Mouse (Mus musculus): ENCODE measurements at regions not wholly inside any gene's neighbourhood (a gene's known extent, or its start where the extent isn't known, plus 50 kb on each side); places are given as distances from the start of the nearest gene placed in this dataset.

GRCm38 (mm10) chr10:12083961-12084360, 740.8 kb downstream of the Epm2a start:
- TF ChIP-seq CTCF (IDR thresholded peaks at IDR 0.05; ENCODE audit: low read depth) (no peak), EP300 (IDR thresholded peaks at IDR 0.05; ENCODE audit: low read depth) (no peak)
